Mouse (Mus musculus) forelimb bud, embryonic 11.5 days (tissue): Measurements from ENCODE around the gene Slco2a1.

Experiments used
- DNase-seq: peaks from one replicate; pipeline ENCODE4 v3.0.0-alpha.2; 2012; ENCODE audit warnings: low read depth, low spot score

Slco2a1 gene

GRCm38 (mm10) chr9:103036971-103037391, 48.5 kb downstream of the Slco2a1 start:
- no peak for DNase-seq

GRCm38 (mm10) chr9:103038266-103038665, 49.8 kb downstream of the Slco2a1 start:
- DNase-seq, result no peak

DNA sequence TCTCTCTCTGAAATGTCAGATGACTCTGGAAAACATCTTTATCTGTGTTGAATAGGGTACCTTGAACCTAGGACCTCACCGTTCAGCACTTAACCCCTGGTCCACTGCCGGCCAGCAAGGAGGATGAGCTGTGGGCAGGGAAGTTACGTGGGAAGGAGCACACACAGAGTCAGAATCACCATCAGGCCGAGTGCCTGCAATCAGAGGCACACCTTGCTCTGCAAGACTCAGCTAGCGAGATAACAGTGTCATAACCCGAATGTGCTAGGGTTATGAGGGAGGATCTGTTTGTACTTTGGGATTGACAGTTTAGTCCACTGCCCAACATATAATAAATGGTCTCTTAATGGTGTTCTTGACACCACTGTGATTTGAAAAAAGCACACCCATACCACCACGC, 50.2 kb downstream of the Slco2a1 start:
- DNase-seq, result no peak

GRCm38 (mm10) chr9:103040581-103040980, 52.1 kb downstream of the Slco2a1 start:
- no peak for DNase-seq

DNA sequence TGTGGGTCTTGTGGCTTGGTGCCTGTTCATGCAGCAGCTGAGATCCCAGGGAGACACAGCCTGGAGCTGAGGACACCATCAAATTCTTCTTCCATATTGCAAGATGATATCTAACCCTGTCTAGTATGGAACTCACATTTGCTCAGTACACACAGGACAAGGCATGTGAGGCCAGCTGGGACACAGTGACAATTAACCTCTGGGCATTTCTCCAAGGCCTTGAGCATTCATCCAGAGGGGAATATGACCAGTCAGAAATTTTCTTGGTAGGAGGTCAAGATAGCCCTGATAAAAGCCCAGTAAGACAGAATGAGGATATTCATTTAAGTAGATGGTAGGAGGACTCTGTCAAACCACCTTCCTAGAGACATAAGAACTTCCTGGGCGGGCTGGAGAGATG, 56.9 kb downstream of the Slco2a1 start:
- DNase-seq, result no peak

DNA sequence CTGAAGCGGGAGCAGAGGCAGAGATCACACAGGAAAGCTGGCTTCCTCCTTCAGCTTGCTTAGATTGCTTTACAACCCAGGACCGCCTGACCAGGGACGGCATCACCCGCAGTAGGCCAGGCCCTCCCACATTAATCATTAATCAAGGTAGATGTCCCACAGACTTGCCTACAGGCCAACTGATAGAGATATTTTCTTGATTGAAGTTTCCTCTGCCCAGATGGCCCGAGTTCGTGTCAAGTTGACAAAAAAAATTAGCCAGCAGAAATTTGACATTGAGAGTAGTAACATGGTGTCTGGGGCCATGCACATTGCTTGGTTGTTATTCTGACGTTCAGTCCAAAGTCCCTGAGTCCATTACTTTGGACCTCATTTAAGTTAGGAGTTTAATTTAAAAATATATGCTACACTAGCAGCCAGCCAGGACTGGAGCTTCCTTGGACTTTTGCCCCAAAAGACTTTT, 60.6 kb downstream of the Slco2a1 start:
- DNase-seq, result no peak

- no peak for DNase-seq
These were observed 65.3 kb downstream of the Slco2a1 start for GRCm38 (mm10) chr9:103053829-103054228.

GRCm38 (mm10) chr9:103055061-103055460, 66.5 kb downstream of the Slco2a1 start:
- no peak for DNase-seq

- DNase-seq, result no peak
These were observed 67.7 kb downstream of the Slco2a1 start for GRCm38 (mm10) chr9:103056164-103056563.

- no peak for DNase-seq
These were observed 72.0 kb downstream of the Slco2a1 start for GRCm38 (mm10) chr9:103060551-103060950.

DNA sequence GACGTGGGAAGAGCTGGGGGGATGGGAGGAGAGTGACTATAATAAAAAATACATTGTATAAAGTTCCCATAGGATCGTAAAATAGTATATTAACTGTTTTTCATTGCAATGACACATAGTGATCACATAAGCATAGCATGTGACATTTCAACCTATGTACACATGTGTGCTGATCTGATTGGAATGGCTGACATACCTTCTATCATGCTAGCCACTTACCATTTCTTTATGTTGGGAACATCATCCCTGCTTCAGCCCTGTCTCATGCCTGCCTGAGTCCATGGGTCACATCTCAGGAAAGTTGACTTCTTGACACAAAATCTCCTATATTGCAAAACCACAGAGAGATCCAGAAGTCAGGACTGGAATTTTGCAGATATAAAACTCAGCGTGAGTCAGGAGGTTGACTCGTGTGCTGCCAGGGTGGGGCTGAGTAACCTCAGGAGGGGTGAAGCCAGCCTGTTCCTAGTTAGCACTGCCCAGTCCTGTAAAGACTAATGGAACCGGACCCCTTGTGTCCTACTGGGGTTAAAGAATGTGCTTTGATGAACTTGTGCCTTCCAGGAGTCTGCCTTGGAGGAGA, 73.0 kb downstream of the Slco2a1 start:
- DNase-seq, result no peak

DNA sequence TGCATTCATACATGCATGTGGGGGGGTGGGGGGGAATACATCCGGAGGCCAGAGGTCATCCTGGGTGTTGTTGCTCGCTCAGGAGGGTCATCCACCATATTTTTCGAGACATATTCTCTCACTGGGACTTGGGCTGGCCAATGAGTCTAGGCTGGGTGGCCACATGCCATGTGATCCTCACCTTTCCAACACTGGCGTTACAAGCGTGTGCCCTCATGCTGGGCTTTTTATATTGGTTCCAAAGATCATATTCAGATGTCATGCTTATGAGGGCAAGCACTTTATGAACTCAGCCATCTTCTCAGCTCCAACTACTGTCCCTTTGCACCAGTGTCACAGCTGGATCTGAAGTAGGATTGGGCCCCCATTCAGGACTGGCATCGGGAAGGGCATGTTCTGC, 75.1 kb downstream of the Slco2a1 start:
- DNase-seq, result no peak

DNA sequence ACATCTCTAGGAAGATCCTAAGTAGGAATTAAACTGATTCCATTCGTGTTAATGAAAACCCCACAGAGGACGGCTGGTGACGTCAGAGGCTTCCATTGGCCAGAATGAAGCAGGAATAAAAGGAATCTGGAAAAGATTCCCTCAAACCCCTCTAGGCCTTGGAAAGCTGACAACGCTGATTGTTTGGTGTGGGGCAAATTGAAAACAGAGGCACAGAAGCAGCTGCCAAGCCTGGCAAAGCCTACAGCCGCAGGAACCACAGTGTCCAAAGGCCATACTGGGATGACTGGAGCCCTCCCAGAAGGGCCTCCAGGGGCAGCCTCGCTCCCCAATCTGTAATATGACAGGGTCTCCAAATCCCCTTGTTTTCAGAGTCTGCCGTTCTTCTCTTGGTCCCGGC, 78.3 kb downstream of the Slco2a1 start:
- no peak for DNase-seq

- DNase-seq, result no peak
These were observed 79.1 kb downstream of the Slco2a1 start for GRCm38 (mm10) chr9:103067651-103068050.

DNA sequence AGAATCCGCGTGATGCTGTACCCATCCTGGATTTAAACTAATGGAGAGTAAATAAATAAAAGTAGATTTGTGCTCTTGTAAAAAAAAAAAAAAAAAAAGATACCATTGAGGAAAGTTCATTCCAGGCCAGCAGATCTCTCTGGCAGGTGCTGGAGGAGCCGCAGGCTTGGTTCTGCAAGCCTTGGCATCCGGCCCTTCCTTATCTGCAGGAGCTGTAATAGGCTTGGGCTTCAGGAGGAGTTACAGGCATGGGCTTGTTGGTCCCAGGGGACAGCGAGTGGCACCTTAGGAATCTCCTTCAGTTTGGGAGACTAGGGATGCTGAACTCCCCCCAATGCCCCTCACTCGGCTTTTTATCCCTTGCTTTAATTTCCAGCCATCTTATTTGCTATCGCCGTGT, 80.3 kb downstream of the Slco2a1 start:
- no peak for DNase-seq

DNA sequence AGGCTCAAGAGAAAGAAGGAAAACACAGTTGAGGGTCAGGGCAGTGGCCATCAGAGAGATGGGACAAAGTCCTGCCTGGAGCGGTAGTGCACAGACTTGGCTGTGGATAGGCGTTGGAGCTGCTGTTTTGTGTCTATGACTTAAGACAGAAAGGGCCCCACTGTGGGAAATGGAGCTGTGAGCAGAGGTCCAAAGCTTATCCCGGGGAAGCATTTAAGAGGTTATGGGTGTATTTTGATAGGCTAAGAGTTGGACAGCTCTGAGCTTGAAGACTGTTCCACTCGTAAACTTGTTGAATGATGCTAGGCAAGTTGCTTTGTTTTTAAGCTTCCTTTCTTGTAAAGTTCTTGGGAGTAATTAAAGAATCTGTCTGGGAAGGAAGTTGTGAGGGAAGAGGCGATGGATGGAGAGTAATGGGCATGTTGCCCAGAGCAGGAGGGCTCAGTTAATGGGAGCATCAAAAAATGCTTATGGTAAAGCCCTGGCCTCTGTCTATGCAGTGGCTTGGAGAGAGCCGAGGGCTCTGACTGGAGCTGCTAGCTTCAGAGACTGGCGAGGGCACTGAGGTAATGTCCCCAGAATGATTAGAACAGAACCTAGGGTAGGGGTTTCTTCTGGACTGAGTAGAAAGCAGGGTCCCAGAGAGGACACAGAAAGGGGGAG, 83.2 kb downstream of the Slco2a1 start:
- no peak for DNase-seq

DNA sequence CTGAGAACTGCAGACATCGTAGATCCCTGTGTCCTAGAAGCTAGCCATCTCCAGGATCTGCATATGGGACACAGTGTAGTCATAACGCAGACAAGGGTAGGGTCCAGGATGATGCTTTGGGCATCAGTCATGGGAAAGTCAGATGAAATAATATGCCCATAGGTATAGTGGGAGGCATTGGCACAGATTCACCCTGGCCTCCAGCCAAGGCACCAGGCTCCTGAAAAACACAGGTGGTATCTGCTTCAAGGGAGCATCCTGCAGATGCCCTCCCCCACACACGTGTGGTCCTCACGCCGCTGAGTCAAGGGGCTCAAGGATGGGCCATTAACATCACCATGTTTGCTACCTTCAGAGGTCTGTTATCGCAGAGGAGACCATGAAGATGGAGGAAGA, 83.7 kb downstream of the Slco2a1 start:
- no peak for DNase-seq

DNA sequence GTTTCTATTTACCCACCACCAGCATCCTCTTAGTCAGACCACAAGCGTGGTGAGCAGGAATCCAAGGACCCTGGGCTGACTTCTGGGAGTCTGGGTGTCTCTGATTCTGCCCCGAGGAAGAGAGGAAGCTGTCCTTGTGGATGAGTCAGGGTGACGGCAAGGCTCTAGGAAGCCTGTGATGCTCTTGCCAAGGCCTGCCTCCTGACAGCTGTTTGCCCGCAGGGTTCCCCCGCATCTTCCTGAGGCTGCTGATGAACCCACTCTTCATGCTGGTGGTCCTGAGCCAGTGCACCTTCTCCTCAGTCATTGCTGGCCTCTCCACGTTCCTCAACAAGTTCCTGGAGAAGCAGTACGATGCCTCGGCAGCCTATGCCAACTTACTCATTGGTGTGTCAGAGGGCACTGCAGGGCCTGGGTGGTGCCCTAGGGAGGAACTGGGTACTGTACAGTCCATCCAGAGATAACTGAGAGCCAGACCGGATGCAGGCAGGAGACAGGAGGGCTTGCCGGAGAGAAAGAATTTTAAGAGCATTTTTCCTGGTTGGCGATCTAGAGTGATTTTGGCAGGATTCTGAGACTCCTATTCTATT, 84.5 kb downstream of the Slco2a1 start:
- no peak for DNase-seq

DNA sequence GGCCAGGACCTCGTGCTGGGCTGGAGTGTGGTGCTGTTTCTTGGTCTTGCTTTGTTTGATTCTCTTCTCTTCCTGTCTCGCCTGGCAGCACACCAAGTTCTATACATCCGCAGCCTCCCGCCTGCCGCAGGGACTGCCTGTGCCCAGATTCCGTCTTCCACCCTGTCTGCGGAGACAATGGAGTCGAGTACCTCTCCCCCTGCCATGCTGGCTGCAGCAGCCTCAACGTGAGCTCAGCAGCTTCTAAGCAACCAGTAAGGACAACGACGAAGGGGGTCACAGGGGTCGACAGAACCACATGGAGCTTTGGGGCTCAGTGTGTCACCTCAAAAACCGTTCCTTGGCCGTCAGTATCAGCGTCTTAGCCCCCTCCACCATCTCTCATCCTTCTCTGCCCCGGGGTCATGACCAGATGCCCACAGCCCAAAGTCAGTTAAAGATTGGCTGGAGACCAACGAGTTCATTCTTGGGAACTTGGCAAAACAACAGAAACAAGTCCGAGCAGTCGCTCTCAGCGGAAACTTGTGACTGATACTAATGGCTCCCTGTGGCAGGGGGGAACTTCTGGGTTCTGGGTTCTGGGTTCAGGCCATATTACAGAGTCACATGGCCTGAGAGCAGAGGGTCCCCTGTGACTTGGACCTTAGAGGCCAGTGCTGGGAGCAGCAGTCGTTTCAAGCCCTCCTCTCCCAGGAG, 88.5 kb downstream of the Slco2a1 start:
- DNase-seq, result no peak

DNA sequence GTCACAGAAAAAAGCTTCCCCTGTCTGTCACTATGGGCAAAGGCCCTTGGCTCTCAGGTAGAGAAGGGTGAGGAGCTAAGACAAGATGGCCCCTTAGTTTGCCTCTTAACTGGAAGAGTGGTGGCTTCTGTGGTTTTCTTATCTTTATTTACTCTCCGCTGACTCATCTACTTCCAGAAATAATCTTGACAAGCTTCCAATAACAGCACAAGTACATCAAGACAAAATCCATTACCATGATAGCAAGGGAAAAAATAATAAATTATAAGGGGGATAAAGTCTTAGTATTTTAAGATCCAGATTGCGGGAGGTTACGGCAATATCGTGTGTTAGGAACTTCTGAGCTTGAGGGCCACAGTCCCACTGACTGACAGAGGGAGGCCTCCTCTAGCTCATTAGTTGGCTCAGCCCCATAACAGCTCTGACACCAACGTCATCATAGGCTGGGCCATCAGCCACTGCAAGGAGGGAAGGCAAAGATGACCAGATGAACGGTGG, 89.7 kb downstream of the Slco2a1 start:
- no peak for DNase-seq

DNA sequence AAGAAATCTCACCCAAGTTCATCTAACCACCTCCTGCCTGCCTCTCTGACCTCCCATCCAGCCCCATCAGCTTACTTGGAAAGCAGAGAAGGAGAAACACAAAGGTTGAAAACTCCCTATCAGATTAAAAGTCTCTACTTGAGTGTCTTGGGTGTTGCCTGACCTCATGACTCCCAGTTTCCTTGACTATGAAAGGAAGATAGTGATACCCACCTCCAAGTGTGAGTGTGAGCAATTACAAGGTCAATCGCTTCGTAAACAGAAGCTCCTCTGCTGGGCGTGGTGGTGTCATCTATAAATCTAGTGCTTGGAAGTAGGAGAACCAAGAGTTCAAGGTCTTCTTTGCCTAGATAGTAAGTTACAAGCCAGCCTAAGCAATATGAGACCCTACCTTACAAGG, 91.7 kb downstream of the Slco2a1 start:
- no peak for DNase-seq

DNA sequence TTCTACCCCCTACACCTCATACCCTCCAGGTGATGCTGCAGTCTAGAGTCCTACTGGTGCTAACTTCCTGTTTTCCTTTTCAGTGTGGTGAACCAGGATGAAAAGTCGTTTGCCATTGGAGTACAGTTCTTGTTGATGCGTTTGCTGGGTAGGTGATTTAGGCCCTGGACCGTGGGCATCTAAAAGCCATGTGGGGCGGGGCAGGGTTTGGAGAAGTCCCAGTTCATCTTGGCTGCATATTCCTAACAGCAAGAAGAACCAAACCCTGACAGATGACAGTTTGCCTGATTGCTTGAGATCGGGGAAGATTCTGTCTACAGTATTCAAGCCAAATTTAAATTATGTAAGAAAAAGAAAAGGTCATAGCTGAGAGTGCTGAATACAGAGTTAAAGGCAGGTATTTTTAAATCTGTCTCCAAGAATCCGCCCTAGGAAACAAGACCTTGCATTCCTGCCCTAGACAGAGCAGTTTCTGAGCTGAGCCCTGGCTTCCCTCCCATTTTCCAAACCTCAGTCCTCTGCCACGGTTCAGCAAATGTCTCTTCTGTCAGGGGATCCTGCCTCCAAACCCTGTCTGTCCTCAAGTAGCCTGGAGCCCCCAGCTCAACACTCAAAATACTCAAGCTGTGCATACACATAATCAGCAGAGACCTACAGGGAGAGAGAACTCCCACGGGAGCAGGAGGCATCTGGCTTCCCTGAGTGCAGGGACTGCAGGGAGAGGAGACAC, 93.9 kb downstream of the Slco2a1 start:
- DNase-seq, result no peak
